Mouse (Mus musculus): ENCODE measurements around the gene Cd101.

- TF ChIP-seq POLR2A (IDR thresholded peaks at IDR 0.05; ENCODE audit: borderline replicate concordance, control insufficient read depth, low read depth, low read length) (no peak), CTCF (IDR thresholded peaks at IDR 0.05; ENCODE audit: control insufficient read depth, insufficient read depth, low read length) (no peak)
These were observed 6.6 kb upstream of the Cd101 start for GRCm38 (mm10) chr3:101036001-101036400.

Measured in bone marrow, adult 2 months (tissue).